ENCODE assay signal across 8 mouse cellular contexts in genomic region chr13:51834520-51834919, GRCm38 (mm10).
"Had no signal": no experiment of that assay in that cellular context is flagged by ENCODE, and none has a peak within 500 bp of the region (broad histone marks: within the 10 kb centered on the region; RNA-seq: fewer than 3 reads in every experiment).

No protein-coding gene starts in this region.

- ATAC-seq: lung, postnatal 0 days had no signal

- H3K36me3 ChIP-seq: limb, embryonic 10.5 days; limb, embryonic 13.5 days; midbrain, embryonic 13.5 days had no signal

- H3K4me1 ChIP-seq: limb, embryonic 13.5 days had no signal

- H3K9me3 ChIP-seq: limb, embryonic 10.5 days; limb, embryonic 13.5 days; midbrain, embryonic 13.5 days had no signal

- H3K4me2 ChIP-seq: limb, embryonic 13.5 days; lung, embryonic 14.5 days; midbrain, embryonic 13.5 days had no signal

- H3K4me3 ChIP-seq: limb, embryonic 10.5 days; limb, embryonic 13.5 days; midbrain, embryonic 13.5 days had no signal

- H3K9ac ChIP-seq: limb, embryonic 13.5 days; lung, embryonic 14.5 days; midbrain, embryonic 13.5 days had no signal

- DNase-seq: kidney, postnatal 14 days; lung, embryonic 14.5 days; thymus, adult 18-20 months had no signal

- H3K27ac ChIP-seq: limb, embryonic 10.5 days; limb, embryonic 13.5 days; macrophage; midbrain, embryonic 13.5 days had no signal
